ENCODE assay signal across 11 mouse cellular contexts in the genomic region with DNA sequence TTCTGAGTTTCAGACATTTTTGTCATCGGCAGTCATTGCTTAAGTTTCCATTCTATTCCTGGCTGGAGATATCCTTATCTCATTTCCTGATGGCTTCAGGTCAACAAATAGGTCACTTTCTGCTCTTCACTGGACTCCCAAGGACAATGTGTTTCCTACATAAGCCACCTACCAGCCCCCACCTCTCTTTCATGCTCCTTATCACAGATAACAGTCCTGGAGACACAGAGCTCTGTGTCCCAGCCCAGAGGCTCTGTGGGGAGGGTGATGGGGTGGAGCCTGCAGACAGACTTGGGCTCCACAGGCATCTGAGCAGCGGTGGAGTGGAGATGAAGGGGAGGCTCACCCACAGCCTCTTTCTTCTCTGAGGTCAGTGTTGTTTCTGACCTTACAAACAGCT.
DNase-seq lines count a peak whose midpoint lies in the region; ATAC-seq and TF ChIP-seq lines count a peak whose summit lies in the region.
"Had no signal": no experiment of that assay in that cellular context is flagged by ENCODE, and none has a peak within 500 bp of the region (broad histone marks: within the 10 kb centered on the region; RNA-seq: fewer than 3 reads in every experiment).

No protein-coding gene starts in this region.

- no peak for ATAC-seq in megakaryocyte, adult 5-6 weeks (ENCODE audit: poor library complexity, severe bottlenecking)
- ATAC-seq in liver, embryonic 12.5 days: peak; percentile 80
- ATAC-seq in CD4-positive, CD25-positive, alpha-beta regulatory T cell, adult 4 months: no peak
- ATAC-seq in forebrain, postnatal 0 days: no peak
- no peak for ATAC-seq in midbrain, embryonic 13.5 days

- no peak overlapping the region for H3K9ac ChIP-seq in liver, embryonic 12.5 days
- no peak overlapping the region for H3K9ac ChIP-seq in forebrain, postnatal 0 days
- H3K9ac ChIP-seq in midbrain, embryonic 13.5 days (replicated peaks): no peak overlapping the region

- H3K27ac ChIP-seq in liver, embryonic 12.5 days: no peak overlapping the region
- H3K27ac ChIP-seq in forebrain, postnatal 0 days (ENCODE audit: low read depth, low read length): no peak overlapping the region
- H3K27ac ChIP-seq in midbrain, embryonic 13.5 days: no peak overlapping the region

- H3K4me2 ChIP-seq in liver, embryonic 12.5 days: 0 out of 2 replicates have a peak overlapping the region, but pooled peaks have one; percentile 6
- no peak overlapping the region for H3K4me2 ChIP-seq in forebrain, postnatal 0 days (ENCODE audit: low read depth)
- no peak overlapping the region for H3K4me2 ChIP-seq in midbrain, embryonic 13.5 days (replicated peaks)

- H3K4me1 ChIP-seq in megakaryocyte, embryonic 14.5 days: peaks cover 31% of the 10 kb centered on the region
- H3K4me1 ChIP-seq in liver, embryonic 12.5 days: peaks cover 11% of the 10 kb centered on the region
- H3K4me1 ChIP-seq in forebrain, postnatal 0 days (ENCODE audit: insufficient read depth): no peaks in the 10 kb centered on the region
- H3K4me1 ChIP-seq in midbrain, embryonic 13.5 days (replicated peaks): peaks cover 18% of the 10 kb centered on the region; the same call in 1 of the 2 replicates

- H3K27me3 ChIP-seq in megakaryocyte, embryonic 14.5 days (replicated peaks): peaks cover 10% of the 10 kb centered on the region
- H3K27me3 ChIP-seq in liver, embryonic 12.5 days (replicated peaks): no peaks in the 10 kb centered on the region
- H3K27me3 ChIP-seq in forebrain, postnatal 0 days (ENCODE audit: insufficient read depth, low read length): no peaks in the 10 kb centered on the region
- no peaks in the 10 kb centered on the region for H3K27me3 ChIP-seq in midbrain, embryonic 13.5 days

- intact Hi-C loops in heart, postnatal 14 days (cut with DNase I): no loop called here

- TF ChIP-seq CTCF in forebrain, postnatal 0 days (IDR thresholded peaks at IDR 0.05; ENCODE audit: low read depth): no peak

- H3K9me3 ChIP-seq in megakaryocyte, embryonic 14.5 days: peaks cover 14% of the 10 kb centered on the region
- H3K9me3 ChIP-seq in liver, embryonic 12.5 days (replicated peaks): no peaks in the 10 kb centered on the region
- no peaks in the 10 kb centered on the region for H3K9me3 ChIP-seq in forebrain, postnatal 0 days (ENCODE audit: low read length)
- peaks cover 6% of the 10 kb centered on the region; the same call in 1 of the 2 replicates for H3K9me3 ChIP-seq in midbrain, embryonic 13.5 days

- peak overlapping the region; percentile 62 for H3K4me3 ChIP-seq in megakaryocyte, embryonic 14.5 days (replicated peaks)
- no peak overlapping the region for H3K4me3 ChIP-seq in liver, embryonic 12.5 days
- no peak overlapping the region for H3K4me3 ChIP-seq in forebrain, postnatal 0 days (ENCODE audit: low read depth, low read length)
- H3K4me3 ChIP-seq in midbrain, embryonic 13.5 days (replicated peaks): no peak overlapping the region

- WGBS in liver, embryonic 12.5 days (ENCODE audit: insufficient replicate concordance): 0% methylated on average over 2 of the region's 2 CpGs
- WGBS in forebrain, postnatal 0 days: 53% methylated on average over 2 of the region's 2 CpGs
- WGBS in midbrain, embryonic 13.5 days: 56% methylated on average over 2 of the region's 2 CpGs

- peak; percentile 7 to 13 for DNase-seq in heart, postnatal 14 days
- DNase-seq in testis, postnatal 14 days (ENCODE audit: low spot score): peak; percentile 59
- DNase-seq in forebrain, postnatal 0 days: no peak
- DNase-seq: cerebellum, adult 8-10 months; right cerebral cortex, adult 18-20 months; thymus, adult 2 months had no signal

- no peaks in the 10 kb centered on the region for H3K36me3 ChIP-seq in megakaryocyte, embryonic 14.5 days (replicated peaks; ENCODE audit: low read length)
- H3K36me3 ChIP-seq in liver, embryonic 12.5 days: no peaks in the 10 kb centered on the region
- H3K36me3 ChIP-seq in forebrain, postnatal 0 days (ENCODE audit: insufficient read depth): no peaks in the 10 kb centered on the region
- no peaks in the 10 kb centered on the region for H3K36me3 ChIP-seq in midbrain, embryonic 13.5 days
